Mouse (Mus musculus) cortical plate, adult 2 months (tissue): ENCODE measurements around the gene B9d1.

Experiments used
- CTCF ChIP-seq: fragments of 200-500 bp; IDR thresholded peaks from 2 replicates; pipeline ENCODE4 v1.5.1; 2011; ENCODE audit warnings: mild to moderate bottlenecking, control low read depth, low read length; ENCODE audit not compliant: insufficient read depth; ENCODE audit errors: extremely low read depth
- POLR2A ChIP-seq: fragments of 200-500 bp; IDR thresholded peaks from 2 replicates; pipeline ENCODE4 v1.6.1; 2011; ENCODE audit warnings: mild to moderate bottlenecking, low read length, control low read depth; ENCODE audit not compliant: insufficient read depth; ENCODE audit errors: extremely low read depth

DNA sequence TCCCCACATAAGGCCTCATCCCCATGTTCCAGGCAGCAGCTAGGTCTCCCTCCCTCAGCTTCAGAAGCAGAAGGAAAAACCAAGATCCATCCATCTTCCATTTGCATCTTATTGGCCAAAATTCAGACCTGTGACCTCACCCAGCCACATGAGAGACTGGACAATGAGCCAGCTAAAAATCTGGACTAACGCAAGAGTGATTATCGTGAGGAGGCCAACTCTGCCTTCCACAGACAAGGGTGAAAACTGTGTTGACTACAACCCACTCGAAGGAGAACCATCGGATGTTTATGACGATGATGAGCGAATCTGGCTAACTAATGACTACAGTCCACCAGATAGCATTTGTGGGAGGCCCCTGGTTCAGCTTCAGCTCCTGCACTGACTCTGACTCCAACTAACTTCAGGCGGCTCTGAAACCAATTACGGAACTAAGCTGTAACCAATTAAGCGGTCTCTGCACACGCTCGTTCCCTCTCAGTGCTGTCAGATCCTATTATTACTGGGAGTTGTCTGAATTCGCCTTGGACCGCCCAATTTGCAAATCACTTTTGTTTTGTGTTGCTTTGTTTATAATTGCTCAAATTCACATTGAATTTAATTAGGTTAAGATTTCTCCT is 21.6 kb upstream of the B9d1 start:
- TF ChIP-seq POLR2A (no peak), CTCF (no peak)
